Mouse (Mus musculus) liver, embryonic 11.5 days (tissue): ENCODE results near the gene Crim1. TPM values are rescaled to one million over a fixed set of nuclear protein-coding genes. Genes with fewer than 3 reads are reported as not detected.

ENCODE experiments used
- ATAC-seq: fragments of 200-750 bp; cut with Nextera tagmentation; replicated peaks from 2 replicates; pipeline ENCODE4 v1.8.0; 2017; ENCODE audit warnings: moderate number of reproducible peaks, mild to moderate bottlenecking, moderate TSS enrichment, moderate library complexity; ENCODE audit not compliant: low FRiP score
- DNase-seq: peaks from one replicate; pipeline ENCODE4 v3.0.0-alpha.2; 2017; ENCODE audit warnings: low spot score
- H3K27ac ChIP-seq: fragments of 300-500 bp; sonication (generic); 2 replicates; pipeline ENCODE4 v1.5.1; 2014; ENCODE audit warnings: mild to moderate bottlenecking, low read depth, low read length, control low read depth
- H3K27me3 ChIP-seq: fragments of 300-500 bp; sonication (generic); replicated peaks from 2 replicates; pipeline ENCODE4 v1.6.1; 2014; ENCODE audit warnings: low read length, mixed read lengths; ENCODE audit not compliant: control insufficient read depth, insufficient read depth
- H3K36me3 ChIP-seq: fragments of 300-500 bp; sonication (generic); 2 replicates; pipeline ENCODE4 v1.6.1; 2014; ENCODE audit warnings: mild to moderate bottlenecking, low read length, moderate library complexity, mixed read lengths; ENCODE audit not compliant: control insufficient read depth, insufficient read depth
- H3K4me1 ChIP-seq: fragments of 300-500 bp; sonication (generic); replicated peaks from 2 replicates; pipeline ENCODE4 v1.6.1; 2014; ENCODE audit warnings: low read length, mixed read lengths; ENCODE audit not compliant: control insufficient read depth, insufficient read depth
- H3K4me2 ChIP-seq: fragments of 300-500 bp; sonication (generic); 2 replicates; pipeline ENCODE4 v1.6.1; 2014; ENCODE audit warnings: mild to moderate bottlenecking, control low read depth, moderate library complexity
- H3K4me3 ChIP-seq: fragments of 300-500 bp; sonication (generic); 2 replicates; pipeline ENCODE4 v1.5.1; 2014; ENCODE audit warnings: low read depth, low read length, control low read depth
- H3K9ac ChIP-seq: fragments of 300-500 bp; sonication (generic); 2 replicates; pipeline ENCODE4 v1.6.1; 2014; ENCODE audit warnings: low read depth, low read length, control low read depth
- H3K9me3 ChIP-seq: fragments of 300-500 bp; sonication (generic); 2 replicates; pipeline ENCODE4 v1.6.1; 2016; ENCODE audit warnings: low read length, inconsistent platforms, mixed read lengths; ENCODE audit not compliant: control insufficient read depth
- WGBS: fragments of 180-500 bp; shearing (Covaris S2); extraction: QIAGEN DNeasy Blood & Tissue Kit; methylation state at CpG from one replicate; pipeline ENCODE4 v1.1.7; 2014; 5-methylcytosine and 5-hydroxymethylcytosine counted together
- polyA plus RNA-seq: library from polyadenylated mRNA; unstranded; fragments of >200 nt; fragmentation: Nextera tagmentation; extraction: Ambion mirVana; gene quantifications from 2 replicates; pipeline ENCODE4 v1.2.1, GENCODE M21; 2014

Gene Crim1
- polyA plus RNA-seq, 1 experiment from 2014 or later = 2.7 TPM

- ATAC-seq = no peak
- peaks cover 5% of the 10 kb centered on the region for H3K4me1 ChIP-seq
- DNase-seq = no peak
- H3K4me2 ChIP-seq = no peak overlapping the region
- H3K9ac ChIP-seq = no peak overlapping the region
- H3K4me3 ChIP-seq = no peak overlapping the region
- H3K27ac ChIP-seq = no peak overlapping the region
- H3K36me3 ChIP-seq = no peaks in the 10 kb centered on the region
- H3K9me3 ChIP-seq = no peaks in the 10 kb centered on the region
- no peaks in the 10 kb centered on the region for H3K27me3 ChIP-seq
- 87% methylated on average over 23 of the region's 23 CpGs for WGBS
Measured at GRCm38 (mm10) chr17:78364555-78365302, 164.7 kb downstream of the Crim1 start.

GRCm38 (mm10) chr17:78366070-78366469, 166.0 kb downstream of the Crim1 start:
- Histone ChIP-seq H3K9ac (no peak overlapping the region), H3K9me3 (no peaks in the 10 kb centered on the region), H3K36me3 (no peaks in the 10 kb centered on the region), H3K27ac (no peak overlapping the region), H3K4me3 (no peak overlapping the region), H3K4me2 (no peak overlapping the region), H3K4me1 (peaks cover 5% of the 10 kb centered on the region), H3K27me3 (no peaks in the 10 kb centered on the region)
- WGBS = 66% methylated on average over 7 of the region's 7 CpGs
- DNase-seq = no peak
- ATAC-seq = no peak

GRCm38 (mm10) chr17:78368481-78368880, 168.4 kb downstream of the Crim1 start:
- Histone ChIP-seq H3K9ac (no peak overlapping the region), H3K9me3 (no peaks in the 10 kb centered on the region), H3K4me2 (no peak overlapping the region), H3K4me3 (no peak overlapping the region), H3K36me3 (no peaks in the 10 kb centered on the region), H3K27ac (no peak overlapping the region), H3K27me3 (no peaks in the 10 kb centered on the region), H3K4me1 (no peaks in the 10 kb centered on the region)
- WGBS = 87% methylated on average over 8 of the region's 8 CpGs
- DNase-seq (no peak), ATAC-seq (no peak)

GRCm38 (mm10) chr17:78370445-78370844, 170.4 kb downstream of the Crim1 start:
- no peak overlapping the region for H3K9ac ChIP-seq
- 84% methylated on average over 1 of the region's 1 CpGs for WGBS
- no peaks in the 10 kb centered on the region for H3K9me3 ChIP-seq
- no peaks in the 10 kb centered on the region for H3K4me1 ChIP-seq
- ATAC-seq = no peak
- no peak overlapping the region for H3K27ac ChIP-seq
- H3K4me3 ChIP-seq = no peak overlapping the region
- DNase-seq = no peak
- no peak overlapping the region for H3K4me2 ChIP-seq
- no peaks in the 10 kb centered on the region for H3K36me3 ChIP-seq
- H3K27me3 ChIP-seq = no peaks in the 10 kb centered on the region

- Histone ChIP-seq H3K9ac (no peak overlapping the region), H3K36me3 (peaks cover 4% of the 10 kb centered on the region), H3K4me1 (no peaks in the 10 kb centered on the region), H3K4me2 (no peak overlapping the region), H3K4me3 (no peak overlapping the region), H3K27me3 (no peaks in the 10 kb centered on the region), H3K9me3 (no peaks in the 10 kb centered on the region), H3K27ac (no peak overlapping the region)
- DNase-seq (no peak), ATAC-seq (no peak)
- 91% methylated on average over 6 of the region's 6 CpGs for WGBS
Measured at GRCm38 (mm10) chr17:78373174-78373573, 173.1 kb downstream of the Crim1 start.

GRCm38 (mm10) chr17:78373849-78374248, 173.8 kb downstream of the Crim1 start:
- 92% methylated on average over 8 of the region's 8 CpGs for WGBS
- ATAC-seq (no peak), DNase-seq (no peak)
- H3K27ac ChIP-seq = no peak overlapping the region
- H3K4me3 ChIP-seq = no peak overlapping the region
- H3K4me1 ChIP-seq = no peaks in the 10 kb centered on the region
- no peaks in the 10 kb centered on the region for H3K27me3 ChIP-seq
- H3K36me3 ChIP-seq = peaks cover 5% of the 10 kb centered on the region
- no peaks in the 10 kb centered on the region for H3K9me3 ChIP-seq
- H3K4me2 ChIP-seq = no peak overlapping the region
- no peak overlapping the region for H3K9ac ChIP-seq

- no peak overlapping the region for H3K4me3 ChIP-seq
- peaks cover 5% of the 10 kb centered on the region for H3K36me3 ChIP-seq
- no peak overlapping the region for H3K27ac ChIP-seq
- H3K9ac ChIP-seq = no peak overlapping the region
- 80% methylated on average over 10 of the region's 10 CpGs for WGBS
- no peak for DNase-seq
- H3K9me3 ChIP-seq = no peaks in the 10 kb centered on the region
- no peak overlapping the region for H3K4me2 ChIP-seq
- H3K4me1 ChIP-seq = no peaks in the 10 kb centered on the region
- no peaks in the 10 kb centered on the region for H3K27me3 ChIP-seq
- ATAC-seq = no peak
Measured at GRCm38 (mm10) chr17:78374756-78375155, 174.7 kb downstream of the Crim1 start.

GRCm38 (mm10) chr17:78376587-78376986, 176.5 kb downstream of the Crim1 start:
- no peaks in the 10 kb centered on the region for H3K9me3 ChIP-seq
- ATAC-seq = no peak
- no peak overlapping the region for H3K27ac ChIP-seq
- H3K4me1 ChIP-seq = no peaks in the 10 kb centered on the region
- WGBS = 76% methylated on average over 8 of the region's 8 CpGs
- no peak overlapping the region for H3K4me3 ChIP-seq
- no peaks in the 10 kb centered on the region for H3K27me3 ChIP-seq
- no peak overlapping the region for H3K9ac ChIP-seq
- no peak for DNase-seq
- H3K4me2 ChIP-seq = no peak overlapping the region
- H3K36me3 ChIP-seq = peaks cover 7% of the 10 kb centered on the region

- Histone ChIP-seq H3K4me1 (no peaks in the 10 kb centered on the region), H3K27me3 (no peaks in the 10 kb centered on the region), H3K4me3 (no peak overlapping the region), H3K4me2 (no peak overlapping the region), H3K27ac (no peak overlapping the region), H3K36me3 (peaks cover 7% of the 10 kb centered on the region), H3K9ac (no peak overlapping the region), H3K9me3 (no peaks in the 10 kb centered on the region)
- WGBS = 81% methylated on average over 8 of the region's 8 CpGs
- ATAC-seq = no peak
- no peak for DNase-seq
Measured at GRCm38 (mm10) chr17:78379079-78379729, 179.2 kb downstream of the Crim1 start.
